Mouse (Mus musculus): Measurements from ENCODE around the gene Crtc1. TPM values are rescaled to one million over a fixed set of nuclear protein-coding genes. Genes with fewer than 3 reads are reported as not detected.

Crtc1 gene
- total RNA-seq, 2 experiments from 2014 or later = 120 to 139 TPM

DNA sequence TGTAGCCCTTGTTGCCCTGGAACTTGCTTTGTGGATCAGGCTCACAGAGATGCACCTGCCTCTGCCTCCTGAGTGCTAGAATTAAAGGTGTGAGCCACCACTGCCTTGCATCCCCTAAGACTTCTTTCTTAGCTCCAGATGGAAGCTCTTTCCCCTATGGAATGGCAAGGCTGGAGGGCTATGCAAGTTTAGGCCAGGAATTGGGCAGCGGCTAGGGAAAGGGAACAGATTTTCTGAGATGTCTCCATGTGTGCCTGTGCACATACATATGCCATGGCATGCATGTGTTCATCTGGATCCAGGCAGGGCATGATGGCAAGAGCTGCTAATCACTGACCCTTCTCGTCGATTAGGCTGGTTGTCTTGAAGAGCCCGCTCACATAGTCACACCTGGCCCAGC lies 26.3 kb upstream of the Crtc1 start:
- intact Hi-C loops (cut with DNase I) = no loop called here
- DNase-seq (ENCODE audit: low spot score in 2 of 2) = no peak

DNA sequence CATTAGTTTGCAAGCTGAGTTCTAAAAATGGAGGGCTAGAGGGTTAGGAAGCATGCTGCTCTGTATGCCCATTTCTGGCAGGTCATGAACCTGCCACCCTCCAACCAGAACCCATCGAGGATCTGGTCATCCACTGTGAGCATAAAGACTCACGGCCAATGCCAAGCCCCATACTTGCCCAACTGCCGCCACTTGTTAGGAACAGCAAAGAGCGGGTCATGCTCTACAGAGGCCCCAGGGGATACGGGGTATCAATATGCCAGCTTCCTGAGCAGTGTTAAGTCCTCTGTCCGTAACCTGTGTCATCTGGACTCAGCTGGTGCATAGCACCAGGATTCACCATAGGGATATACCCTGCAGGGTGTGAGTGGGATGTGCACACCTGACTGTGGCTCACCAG lies 24.8 kb upstream of the Crtc1 start:
- intact Hi-C loops (cut with DNase I) = no loop called here
- DNase-seq (ENCODE audit: low spot score in 2 of 2) = no peak

DNA sequence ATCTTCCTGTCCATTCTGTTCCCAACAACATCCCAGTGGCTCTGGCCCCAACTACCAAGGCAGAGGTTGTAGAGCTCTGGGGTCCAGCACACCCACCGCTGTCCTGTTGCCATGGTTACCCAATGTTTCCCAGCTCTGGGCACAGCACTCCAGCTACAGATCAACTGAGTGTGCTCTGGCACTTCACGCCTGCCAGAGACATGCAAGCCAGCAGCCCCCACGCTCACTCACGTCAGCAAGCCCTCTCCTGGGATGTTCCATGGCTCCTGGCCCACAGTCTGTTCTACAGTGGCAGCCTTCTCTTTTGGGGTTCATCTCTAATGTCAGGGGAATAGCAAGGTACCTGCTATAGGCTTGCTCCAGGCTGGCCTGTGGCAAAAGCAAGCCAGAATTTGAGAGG lies 23.9 kb upstream of the Crtc1 start:
- peak; percentile 62 to 90 for DNase-seq (ENCODE audit: low spot score in 2 of 2)
- intact Hi-C loops (cut with DNase I) = loop anchor here (1.0 kb wide), 1 partner anchor 45 kb away; no protein-coding TSS in a partner anchor

DNA sequence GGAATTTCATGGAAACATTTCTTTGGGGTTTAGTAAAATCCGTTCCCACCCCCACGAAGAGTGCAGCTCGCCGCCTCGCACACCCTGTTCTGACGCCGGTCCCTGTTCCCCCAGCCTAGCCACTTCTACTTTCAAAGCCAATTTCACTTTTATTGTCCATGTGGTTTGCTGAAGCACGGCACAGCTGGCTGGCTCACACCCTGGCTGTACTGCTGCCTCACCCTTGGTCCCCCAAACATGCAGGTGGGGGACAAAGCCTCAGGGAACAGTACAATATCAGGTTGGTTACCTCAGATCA lies 23.1 kb upstream of the Crtc1 start:
- intact Hi-C loops (cut with DNase I) = no loop called here
- peak in 1 of 2 experiments; percentile 72 for DNase-seq (ENCODE audit: low spot score in 2 of 2)

DNA sequence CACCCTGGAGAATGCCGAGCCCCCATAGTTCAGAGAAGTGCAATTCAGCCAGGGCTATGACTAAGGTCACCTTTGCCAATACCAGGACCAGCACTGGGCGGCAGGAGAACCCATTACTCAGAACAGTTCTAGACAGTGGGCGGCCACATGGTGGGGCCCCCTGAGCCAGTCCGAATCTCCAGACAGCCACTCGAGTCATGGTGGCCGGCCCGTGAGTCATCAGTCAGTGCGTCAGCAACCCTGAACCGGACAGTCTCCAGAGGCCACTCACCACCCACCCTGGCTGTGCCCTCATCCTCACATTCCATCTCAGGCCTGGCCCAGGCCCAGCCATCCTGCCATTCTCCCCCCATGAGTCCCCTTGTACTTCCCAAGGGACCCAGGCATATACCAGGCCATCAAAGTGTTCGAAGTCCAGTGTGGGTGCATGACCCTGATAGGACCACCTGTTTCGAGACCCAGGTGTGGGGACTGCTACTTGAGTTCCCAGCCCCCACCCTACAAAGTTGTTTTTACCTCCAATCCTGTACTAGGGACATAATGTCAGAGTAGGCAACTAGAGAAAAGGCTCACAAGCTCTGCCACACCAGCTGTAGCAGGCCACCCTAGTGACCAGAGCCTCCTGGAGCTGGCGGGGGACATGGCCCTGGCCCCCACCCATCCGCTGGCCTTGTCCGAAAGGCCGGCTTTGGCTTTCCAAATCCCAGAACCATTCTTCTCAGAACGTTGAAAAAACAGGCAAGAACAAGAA lies 22.6 kb upstream of the Crtc1 start:
- intact Hi-C loops (cut with DNase I) = no loop called here
- DNase-seq (ENCODE audit: low spot score in 2 of 2) = no peak

DNA sequence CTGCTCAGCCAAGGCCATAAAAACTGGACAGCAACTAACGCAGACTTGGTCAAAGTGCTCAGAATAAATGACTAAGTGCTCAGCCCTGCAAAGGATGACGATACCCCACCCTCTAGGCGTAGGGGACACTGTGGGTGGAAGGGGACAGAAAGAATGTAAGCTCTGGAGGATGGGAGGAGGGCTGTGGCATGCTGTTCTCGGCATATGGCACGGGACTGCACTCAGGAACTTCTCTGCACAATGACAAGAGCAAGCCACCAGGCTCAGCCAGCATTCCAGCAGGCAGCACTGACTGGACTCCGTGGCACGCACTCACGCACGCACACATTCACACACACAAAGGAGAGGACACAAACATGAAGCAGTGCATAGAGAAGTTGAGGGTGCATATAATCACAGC lies 21.2 kb upstream of the Crtc1 start:
- intact Hi-C loops (cut with DNase I) = no loop called here
- peak in 1 of 2 experiments; percentile 48 for DNase-seq (ENCODE audit: low spot score in 2 of 2)

DNA sequence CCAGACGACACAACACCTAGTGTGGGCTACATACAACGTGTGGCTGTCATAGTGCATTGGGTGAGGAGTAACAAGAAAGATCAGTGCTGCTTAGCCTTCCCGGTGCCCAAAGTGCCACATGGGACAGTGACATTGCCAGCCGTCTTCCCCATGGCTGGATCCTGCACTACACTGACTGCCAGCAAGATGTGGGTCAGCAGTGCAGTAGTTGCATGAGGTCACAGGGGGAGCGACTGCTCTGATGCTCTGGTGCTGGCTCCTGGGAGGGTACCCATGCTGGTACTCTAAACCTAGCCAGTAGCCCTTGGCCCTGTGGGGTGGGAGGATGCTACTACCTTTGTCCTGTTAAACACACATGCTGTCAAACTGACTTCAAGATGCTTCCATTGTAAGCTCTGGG lies 20.8 kb upstream of the Crtc1 start:
- DNase-seq (ENCODE audit: low spot score in 2 of 2) = no peak
- intact Hi-C loops (cut with DNase I) = no loop called here

DNA sequence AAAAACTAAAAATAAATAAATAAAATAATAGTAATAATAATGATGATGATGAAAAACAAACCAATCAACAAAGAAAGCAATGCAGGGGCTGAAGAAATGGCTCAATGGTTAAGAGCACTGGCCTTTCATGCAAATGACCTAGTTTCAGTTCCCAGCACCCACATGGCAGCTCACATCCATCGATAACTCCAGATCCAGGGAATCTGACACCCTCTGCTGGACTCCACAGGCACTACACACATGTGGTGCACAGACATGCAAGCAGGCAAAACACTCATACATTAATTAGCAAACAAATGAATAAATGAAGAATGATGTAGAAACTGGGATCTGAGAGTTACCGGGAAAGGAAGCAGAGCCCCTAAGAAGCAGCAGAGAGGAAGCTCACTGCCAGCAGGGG lies 20.3 kb upstream of the Crtc1 start:
- intact Hi-C loops (cut with DNase I) = no loop called here

DNA sequence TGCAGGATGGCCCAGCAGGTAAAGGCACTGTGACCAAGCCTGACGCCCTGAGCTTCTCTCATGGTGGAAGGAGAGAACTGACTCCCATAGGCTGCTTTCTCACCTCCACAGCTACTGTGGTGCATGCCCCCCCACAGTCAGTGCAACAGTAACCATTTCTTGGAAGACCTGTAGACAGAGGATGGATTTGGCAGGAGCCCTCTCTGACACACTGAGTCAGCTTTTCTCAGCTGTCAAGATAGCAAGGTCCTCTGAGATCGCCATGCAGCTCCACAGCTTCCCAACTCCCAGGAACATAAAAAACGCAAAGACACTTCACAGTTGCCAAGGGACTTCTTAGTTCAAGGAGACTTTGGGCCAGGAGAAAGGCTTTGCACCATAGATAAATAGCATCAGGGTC lies 19.1 kb upstream of the Crtc1 start:
- DNase-seq (ENCODE audit: low spot score in 2 of 2) = no peak
- intact Hi-C loops (cut with DNase I) = no loop called here

More for the DNA sequence above, 20.3 kb upstream of the Crtc1 start:
- no peak for DNase-seq (ENCODE audit: low spot score in 2 of 2)

DNA sequence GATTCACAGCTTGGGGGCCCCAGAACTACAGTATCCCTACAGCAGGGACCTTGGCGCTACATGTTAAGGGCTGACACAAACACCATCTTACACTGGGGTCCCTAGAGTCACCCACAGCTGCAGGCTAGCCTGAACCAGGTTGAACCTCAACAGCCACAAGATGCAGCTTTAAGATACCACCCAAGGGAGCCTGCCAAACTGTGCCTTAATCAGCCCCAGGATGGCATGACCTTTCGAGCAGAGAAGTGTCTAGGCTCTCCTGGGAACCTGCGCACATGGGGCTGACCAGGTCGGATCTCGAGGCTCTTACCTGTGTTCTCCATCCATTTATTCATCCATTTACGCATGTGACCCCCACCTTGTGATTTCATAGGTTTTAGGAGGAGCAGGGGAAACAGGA lies 18.5 kb upstream of the Crtc1 start:
- intact Hi-C loops (cut with DNase I) = no loop called here
- no peak for DNase-seq (ENCODE audit: low spot score in 2 of 2)

DNA sequence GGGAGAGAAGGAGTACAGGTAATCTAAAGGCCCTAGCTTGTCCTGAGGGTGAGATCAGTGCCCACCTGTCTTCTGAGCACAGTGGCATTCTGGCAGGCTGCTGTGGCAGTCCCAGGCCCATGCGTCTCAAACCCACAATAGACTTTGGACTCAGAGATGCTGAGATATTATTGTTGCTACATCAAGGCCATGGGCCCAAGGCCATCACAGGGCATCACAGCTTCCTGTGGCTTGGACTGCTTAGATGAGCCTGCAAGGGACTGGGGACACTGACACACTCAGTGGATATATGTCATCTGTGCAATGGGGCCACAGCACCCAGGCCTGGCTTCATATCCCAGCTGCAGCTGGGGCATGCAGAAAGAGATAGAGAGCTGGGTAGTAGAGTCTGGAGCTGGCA lies 17.6 kb upstream of the Crtc1 start:
- intact Hi-C loops (cut with DNase I) = no loop called here
- no peak for DNase-seq (ENCODE audit: low spot score in 2 of 2)

DNA sequence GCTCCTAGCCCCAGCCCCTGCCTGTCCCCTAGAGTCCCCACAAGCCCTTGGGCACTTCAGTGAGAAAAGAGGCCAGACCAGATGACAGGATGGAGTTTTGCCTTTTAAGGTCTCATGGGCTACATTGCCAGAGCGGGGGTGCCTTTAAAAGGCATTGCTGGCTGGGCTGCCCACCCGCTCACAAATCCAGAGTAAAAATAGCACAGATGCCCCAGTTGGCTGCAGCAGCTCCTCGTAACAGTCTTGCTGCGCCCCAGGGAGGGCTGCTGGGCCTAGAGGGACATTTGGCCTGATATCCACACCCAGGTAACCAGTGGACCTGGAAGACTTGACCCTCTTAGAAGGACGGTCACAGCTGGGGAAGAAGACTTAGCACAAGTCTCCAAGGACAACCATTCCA lies 14.5 kb upstream of the Crtc1 start:
- intact Hi-C loops (cut with DNase I) = loop anchor here (5.0 kb wide), 1 partner anchor 37 kb away; no protein-coding TSS in a partner anchor
- peak in 1 of 2 experiments; percentile 85 for DNase-seq (ENCODE audit: low spot score in 2 of 2)

DNA sequence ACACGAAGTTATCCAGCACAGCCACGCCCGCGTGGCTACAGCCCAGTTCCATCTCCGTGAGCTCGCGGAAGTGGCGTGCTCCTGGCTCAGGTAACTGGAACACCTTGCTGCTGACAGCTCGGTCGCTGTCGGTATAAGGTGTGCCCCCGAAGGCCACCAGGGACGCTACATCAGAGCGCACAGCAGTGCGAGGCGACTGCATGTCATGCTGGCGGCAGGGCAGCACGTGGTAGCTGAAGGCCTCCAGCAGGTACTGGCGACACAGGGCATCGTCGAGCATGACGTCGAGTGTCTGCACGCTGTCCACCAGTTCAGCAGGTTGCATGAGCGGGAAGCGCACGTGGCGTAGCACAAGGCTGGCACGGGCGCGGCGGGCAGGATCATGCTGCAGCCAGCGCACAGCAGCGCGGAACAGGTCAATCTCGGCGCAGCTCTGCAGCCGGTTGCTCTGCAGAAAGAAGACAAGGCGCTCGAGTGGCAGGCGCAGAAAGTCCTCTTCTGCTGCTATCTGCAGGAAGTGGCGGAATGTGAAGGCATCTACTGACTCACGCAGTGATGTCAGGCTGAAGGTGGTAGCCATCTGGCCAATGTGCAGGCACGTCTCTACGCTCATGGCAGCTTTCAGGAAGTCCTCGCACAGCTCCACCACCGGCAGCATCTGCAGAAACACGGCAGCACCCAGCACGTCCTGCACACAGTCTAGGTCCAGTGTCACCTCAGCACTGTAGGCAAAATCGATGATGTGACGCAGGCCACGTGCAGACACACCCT lies 13.0 kb upstream of the Crtc1 start:
- intact Hi-C loops (cut with DNase I) = loop anchor here (5.0 kb wide), 1 partner anchor 35 kb away; no protein-coding TSS in a partner anchor
- peak in 1 of 2 experiments; percentile 82 for DNase-seq (ENCODE audit: low spot score in 2 of 2)

DNA sequence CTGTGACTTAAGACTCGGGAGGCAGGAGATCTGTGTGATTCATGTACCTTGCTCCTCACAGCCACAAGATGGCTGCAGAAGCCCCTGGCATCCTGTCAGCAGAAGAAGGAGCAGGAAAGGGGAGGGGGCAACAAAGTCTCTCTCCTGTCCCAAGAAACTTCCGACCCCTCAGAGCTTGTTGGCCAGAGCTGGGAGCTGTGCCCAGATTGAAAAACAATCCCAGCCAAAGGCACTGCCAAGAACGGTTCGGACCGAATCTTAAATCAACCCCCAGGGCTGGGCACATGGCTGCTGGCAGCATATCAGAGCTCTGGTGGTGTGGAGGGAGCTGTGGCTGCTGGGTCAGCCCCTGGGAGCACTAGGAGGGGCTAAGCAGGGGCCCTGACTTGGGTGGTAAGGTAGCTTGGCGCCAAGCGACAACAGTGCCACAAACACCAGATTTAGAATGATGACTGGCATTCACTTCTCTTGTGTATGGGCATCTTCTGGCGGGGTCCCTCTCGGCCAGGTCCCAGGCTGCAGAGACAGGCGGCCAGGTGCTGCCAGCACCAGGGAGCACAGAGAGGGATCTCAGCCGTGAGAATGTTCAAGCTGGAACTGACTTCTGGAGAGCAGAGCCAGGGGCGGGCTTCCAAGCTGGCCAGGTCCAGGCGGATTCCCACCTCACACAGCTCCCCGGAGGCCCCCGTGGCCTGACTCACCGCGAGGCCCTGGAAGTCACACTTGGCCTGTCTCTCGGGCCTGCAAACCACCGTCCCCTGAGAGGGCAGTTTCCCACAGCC lies 8.5 kb upstream of the Crtc1 start:
- intact Hi-C loops (cut with DNase I) = no loop called here

DNA sequence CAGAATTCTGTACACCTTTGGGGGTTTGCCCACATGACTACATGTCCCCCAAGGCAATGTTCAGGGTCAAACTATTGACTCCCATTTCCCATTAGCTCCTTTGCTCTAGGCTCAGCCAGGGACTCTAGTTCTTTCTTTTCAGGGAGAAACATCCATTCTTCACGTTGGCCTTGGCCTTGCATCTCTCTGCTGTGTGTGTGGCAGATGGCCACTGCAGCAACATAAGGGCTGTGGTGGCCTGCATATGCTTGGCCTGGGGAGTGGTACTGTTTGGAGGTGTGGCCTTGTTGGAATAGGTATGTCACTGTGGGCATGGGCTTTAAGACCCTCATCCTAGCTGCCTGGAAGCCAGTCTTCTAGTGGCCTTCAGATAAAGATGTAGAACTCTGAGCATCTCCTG lies 6.6 kb upstream of the Crtc1 start:
- no peak for DNase-seq (ENCODE audit: low spot score in 2 of 2)
- intact Hi-C loops (cut with DNase I) = no loop called here

More for the DNA sequence above, 8.5 kb upstream of the Crtc1 start:
- peak in 1 of 2 experiments; percentile 56 for DNase-seq (ENCODE audit: low spot score in 2 of 2)

DNA sequence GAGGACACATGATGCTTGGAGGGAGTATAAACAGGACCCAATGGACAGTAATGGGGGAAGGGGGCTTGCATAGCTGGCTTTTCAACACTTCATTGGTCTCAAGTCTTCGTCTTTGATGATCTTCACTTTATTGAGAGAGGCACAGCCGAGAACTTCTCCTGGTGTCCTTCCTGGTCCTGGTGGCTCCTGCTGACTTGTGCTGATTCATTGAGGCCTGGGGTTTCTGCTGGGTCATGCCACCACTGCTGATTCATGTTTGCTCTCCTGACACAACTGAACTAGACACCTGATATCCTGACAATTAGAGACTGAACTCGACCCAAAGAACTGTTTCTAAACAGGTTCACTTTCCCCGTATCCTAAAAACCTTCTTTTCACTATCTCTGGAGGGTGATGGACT lies 3.9 kb upstream of the Crtc1 start:
- intact Hi-C loops (cut with DNase I) = no loop called here
- no peak for DNase-seq (ENCODE audit: low spot score in 2 of 2)

DNA sequence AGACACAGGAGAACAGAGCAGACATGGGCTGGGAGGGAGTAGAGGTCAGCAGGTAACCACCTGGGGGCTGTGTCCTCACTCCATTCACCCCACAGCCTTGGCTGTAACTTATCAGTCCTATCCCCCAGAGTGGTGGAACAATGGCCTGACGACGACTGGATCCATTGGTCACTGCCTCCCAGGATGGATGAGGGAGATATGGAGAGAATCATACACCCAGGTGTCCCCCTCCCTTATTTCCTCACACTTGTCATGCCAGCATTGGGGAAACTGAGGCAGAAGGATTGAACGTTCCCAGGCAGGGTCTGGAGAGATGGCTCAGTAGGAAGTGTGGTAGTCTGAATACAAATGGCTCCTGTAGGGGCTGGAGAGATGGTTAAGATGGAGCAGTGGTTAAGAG lies 2.2 kb upstream of the Crtc1 start:
- DNase-seq (ENCODE audit: low spot score in 2 of 2) = no peak
- intact Hi-C loops (cut with DNase I) = no loop called here

DNA sequence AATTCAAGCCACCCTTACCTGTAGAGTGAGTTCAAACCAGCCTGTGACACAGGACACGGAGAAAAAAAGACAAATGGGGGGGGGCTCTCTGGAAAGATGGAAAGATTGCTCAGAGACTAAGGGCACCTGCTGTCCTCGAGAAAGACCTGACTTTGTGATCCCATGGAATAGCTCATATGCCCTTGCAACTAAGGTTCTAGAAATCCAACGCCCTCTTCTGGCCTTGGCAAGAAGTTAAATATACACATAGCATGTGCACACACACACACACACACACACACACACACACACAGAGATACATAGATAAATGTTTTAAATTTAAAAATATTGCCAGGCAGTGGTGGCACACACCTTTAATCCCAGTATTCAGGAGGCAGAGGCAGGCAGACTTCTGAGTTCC lies 867 bp upstream of the Crtc1 start:
- DNase-seq (ENCODE audit: low spot score in 2 of 2) = no peak
- intact Hi-C loops (cut with DNase I) = no loop called here

DNA sequence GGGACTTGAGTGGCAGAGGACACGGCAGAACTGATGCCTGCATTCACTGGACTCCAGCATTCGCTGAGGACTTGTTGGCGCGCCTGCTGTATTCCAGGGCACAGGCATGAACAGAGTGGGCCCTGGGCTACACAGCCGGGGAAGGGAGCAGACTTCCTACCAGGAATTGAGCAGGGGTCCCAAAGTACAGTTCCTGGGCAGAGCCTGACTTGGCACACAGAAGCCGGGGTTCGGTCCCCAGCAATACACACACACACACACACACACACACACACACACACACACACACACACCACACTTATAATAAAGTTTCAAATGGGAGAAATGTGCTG lies 435 bp upstream of the Crtc1 start:
- no peak for DNase-seq (ENCODE audit: low spot score in 2 of 2)
- intact Hi-C loops (cut with DNase I) = loop anchor here (1.0 kb wide), 1 partner anchor 22 kb away; no protein-coding TSS in a partner anchor

DNA sequence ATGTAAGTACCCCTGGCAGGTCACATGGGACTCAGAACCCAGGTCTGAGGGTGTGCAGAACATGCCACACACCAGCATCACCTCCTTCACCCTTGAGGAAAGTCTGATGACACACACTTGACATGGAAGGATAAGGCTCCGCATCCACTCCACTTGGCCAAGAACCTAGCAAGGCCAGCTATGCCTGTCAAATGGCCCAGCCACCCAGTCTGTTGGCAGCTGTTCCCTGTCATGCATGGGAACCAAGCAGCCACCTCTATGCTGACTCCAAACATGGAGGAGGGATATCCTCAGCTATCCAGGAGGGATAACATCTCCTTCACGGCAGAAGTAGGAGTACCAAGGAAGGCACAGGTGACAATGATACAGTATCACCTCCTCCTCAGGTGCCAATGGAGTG lies 956 bp downstream of the Crtc1 start:
- intact Hi-C loops (cut with DNase I) = no loop called here
- DNase-seq (ENCODE audit: low spot score in 2 of 2) = no peak

DNA sequence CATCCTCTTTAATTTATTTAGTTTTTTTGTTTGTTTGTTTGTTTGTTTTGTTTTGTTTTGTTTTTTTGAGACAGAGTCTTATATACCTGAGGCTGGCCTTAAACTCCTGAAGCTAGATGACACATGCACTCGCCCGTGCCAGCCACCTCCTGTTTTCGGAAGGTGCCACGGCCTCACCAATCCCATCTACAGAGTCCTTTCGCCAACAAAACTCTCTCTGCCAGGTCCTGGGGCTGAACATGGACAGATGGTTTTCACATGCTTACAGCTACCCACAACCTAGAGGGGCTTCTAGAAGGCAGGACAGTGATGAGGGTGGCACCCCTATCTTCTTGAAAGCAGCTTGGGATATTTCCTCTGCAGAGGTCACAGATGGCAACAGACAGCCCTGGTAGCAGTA lies 4.2 kb downstream of the Crtc1 start:
- intact Hi-C loops (cut with DNase I) = no loop called here
- no peak for DNase-seq (ENCODE audit: low spot score in 2 of 2)

Measured in left cerebral cortex, postnatal 25 days (tissue).